Mouse (Mus musculus): ENCODE measurements around the gene Adam22. TPM values are rescaled to one million over a fixed set of nuclear protein-coding genes. Genes with fewer than 3 reads are reported as not detected.
"Not testable (repeated sequence)": the region's sequence is repeated elsewhere in the genome, so short reads cannot be mapped to it uniquely, and the experiment has no call there.

The Adam22 gene
- total RNA-seq, 2 experiments from 2014 or later = 156 to 160 TPM

DNA sequence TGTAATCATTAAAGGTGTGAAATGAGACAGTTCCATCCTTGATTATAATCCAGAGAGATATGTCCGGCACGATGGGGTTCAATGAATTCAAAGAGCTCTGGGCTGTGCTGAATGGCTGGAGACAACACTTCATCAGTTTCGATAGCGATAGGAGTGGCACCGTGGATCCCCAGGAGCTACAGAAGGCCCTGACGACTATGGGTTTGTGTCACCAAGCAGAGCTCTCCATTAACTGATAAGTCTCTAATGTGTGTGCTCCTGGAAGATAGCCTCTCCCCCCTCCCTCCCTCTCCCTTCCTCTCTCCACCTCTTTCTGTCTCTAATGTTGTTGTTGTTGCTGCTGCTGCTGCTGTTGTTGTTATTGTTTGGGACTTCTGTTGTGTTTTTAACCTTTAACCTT lies 304.8 kb downstream of the Adam22 start:
- DNase-seq (ENCODE audit: low spot score in 2 of 2) = no peak

DNA sequence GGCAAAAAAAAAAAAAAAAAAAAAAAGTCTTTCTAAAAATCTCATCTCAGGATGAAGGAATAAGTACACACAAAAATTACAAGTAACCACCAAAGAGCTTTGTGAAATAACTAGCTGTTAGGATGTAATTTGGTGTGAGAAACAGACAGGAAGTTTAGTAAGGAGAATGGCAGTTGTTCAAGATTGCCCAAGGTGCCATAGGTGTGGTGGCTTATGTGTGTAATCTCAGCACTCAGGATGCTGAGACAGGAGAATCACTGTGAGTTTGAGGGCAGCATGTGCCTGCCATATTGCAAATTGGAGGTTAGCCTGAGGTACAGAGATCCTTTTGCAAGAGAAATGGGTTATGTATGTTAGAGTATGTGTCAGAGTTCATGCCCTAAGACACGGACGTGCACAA lies 305.5 kb downstream of the Adam22 start:
- DNase-seq (ENCODE audit: low spot score in 2 of 2) = no peak

DNA sequence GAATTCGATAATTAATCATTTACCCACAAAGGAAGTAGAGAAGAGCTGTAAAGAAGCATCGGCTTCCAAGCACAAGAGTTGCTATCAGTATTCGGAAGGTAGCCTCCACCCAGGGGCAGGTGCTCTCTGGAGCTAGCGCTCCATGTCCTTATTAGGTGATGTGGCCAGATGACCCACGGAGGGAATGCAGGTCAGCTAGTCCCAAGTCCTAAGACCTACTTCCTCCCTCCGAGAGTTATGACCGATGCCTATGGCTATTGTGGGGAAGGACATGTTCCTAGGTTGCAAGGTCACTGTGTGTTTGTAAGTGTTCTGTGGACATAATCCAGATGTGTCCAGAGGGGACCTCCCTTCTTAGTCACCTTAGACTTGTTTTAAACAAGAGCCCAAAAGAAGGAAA lies 309.9 kb downstream of the Adam22 start:
- DNase-seq (ENCODE audit: low spot score in 2 of 2) = no peak

GRCm38 (mm10) chr5:8057018-8057323 lies 311.0 kb downstream of the Adam22 start:
- no peak for DNase-seq (ENCODE audit: low spot score in 2 of 2)

DNA sequence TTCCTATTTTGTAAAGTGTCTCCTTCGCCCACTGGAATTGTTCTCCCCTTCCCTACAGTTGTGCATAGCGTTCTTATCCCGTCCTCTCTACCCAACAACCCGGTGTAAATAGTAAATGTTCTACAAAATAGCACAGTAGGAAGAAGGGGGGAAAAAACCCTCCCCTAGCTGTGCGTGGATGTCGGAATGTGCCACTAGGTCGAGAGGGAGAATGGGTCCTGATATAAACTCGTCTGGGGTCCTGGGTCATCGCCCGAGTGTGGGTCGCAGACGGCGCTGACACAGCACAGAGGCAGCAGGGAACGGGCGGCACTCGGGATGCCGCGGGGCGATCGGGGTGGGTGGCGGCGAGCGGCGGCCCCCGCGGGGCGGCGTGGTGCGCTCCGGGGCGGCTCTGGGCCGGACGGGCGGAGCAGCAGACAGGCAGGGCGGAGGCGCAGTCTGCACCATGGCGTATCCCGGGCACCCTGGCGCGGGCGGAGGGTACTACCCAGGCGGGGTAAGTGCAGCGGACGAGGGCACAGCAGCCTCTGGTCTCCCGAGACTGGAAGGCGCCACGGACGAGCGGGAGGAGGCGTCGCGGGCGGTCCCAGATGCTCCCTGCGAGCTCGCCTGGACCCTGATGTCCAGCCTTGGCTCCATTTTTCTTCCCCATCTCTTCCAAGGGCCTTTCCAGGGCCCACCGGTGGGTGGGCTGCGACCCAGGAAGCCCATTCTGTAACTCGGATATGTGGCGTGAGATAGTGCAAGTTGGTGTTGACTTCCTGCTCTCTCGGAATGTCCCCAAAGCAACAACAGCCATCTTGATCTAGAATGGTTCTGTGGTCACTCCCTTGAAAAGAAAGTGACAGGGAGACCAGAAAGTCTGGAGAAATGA lies 311.6 kb downstream of the Adam22 start:
- peak; percentile 66 to 83 for DNase-seq (ENCODE audit: low spot score in 2 of 2)

GRCm38 (mm10) chr5:8055721-8056129 lies 312.2 kb downstream of the Adam22 start:
- DNase-seq (ENCODE audit: low spot score in 2 of 2) = no peak

GRCm38 (mm10) chr5:8053827-8054226 lies 314.1 kb downstream of the Adam22 start:
- DNase-seq (ENCODE audit: low spot score in 2 of 2) = no peak

DNA sequence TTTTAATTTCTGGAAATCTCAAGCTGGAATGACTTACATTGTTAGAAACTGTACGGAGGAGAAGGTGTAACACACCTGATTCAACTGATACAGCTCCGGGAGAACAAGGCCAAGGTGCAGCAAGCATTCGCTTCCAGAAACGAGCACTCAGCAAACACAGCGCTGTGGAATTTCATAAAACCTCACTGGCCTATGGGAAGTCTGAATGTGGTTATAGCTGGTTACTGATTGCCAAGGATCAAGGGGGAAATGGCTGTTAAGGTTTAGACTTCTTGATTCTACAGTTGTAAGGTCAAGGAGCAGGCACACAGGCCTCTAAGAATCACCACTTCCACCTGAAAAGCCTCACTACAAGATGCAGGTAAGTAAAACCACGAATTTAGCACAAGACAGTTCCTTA lies 322.1 kb downstream of the Adam22 start, which contains the start of gene Sri:
Gene Sri, plus strand, starts transcription at position 224 of the 400 bp plus-strand sequence.
- no peak for DNase-seq (ENCODE audit: low spot score in 2 of 2)

DNA sequence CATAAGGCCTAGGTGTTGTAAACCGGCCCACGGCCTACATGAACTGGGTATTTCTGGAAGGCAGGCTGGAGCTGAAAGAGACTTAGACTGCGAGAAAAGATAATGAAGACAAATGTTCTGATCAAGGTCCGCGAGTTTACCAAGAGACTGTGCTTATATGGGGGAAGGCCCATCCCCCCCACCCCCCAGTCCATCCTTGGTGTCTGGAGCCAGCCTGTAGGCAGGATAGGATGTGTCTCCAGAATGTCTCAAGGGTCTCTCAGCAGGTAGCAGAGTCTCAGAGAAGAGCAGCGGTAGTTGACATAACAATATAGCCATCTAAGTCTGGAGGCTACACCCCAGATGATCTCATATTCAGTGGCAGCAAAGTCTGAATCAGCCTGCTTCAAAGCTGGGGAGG lies 333.4 kb downstream of the Adam22 start:
- DNase-seq (ENCODE audit: low spot score in 2 of 2) = not testable (repeated sequence)

Small RNA genes lying within 50 kb of the gene (microRNA-seq; reads per million reads assigned to microRNA genes)
- gene Gm24196 = 0 reads per million in 2 experiments

Other genes starting within 250 kb of the Adam22 start
- gene Dbf4, start 54.6 kb upstream of the Adam22 start, total RNA-seq (2021) = 1 to 10 TPM; 1.1 to 1.4 TPM
- gene Slc25a40, start 54.7 kb upstream of the Adam22 start, total RNA-seq (2021) = 10 to 100 TPM; 11.5 to 12.2 TPM

Data from layer of hippocampus, adult 18-20 months (tissue).